Comparison of ENCODE assay signal across 10 mouse cellular contexts in the genomic region with DNA sequence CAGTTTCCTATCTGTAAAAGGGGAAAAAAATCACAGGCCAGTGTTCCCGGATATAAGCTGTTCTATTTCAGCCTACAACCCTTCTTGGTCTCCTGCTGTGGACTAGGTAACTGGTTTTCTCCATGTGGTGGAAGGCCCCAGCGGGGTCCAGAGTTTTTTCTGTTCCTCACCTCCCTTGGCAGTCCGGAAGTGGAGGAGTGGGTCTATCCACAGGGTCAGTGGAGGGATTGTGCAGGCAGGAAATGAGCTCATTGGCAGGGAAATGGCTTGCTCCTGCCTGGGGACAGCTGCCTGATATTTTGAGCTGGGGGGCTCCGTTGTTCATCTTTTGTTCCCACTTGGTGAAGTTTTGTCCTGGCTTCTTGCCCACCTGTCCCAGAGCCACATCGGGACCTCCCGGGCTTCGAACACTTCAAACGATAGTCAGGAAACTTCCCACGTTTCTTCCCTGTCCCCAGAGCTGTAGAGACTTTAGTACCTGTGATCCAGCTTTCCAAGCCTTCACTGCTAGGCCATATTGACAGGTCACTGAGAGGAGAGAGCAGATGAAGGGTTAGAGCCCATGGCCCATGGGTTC. TPM values are rescaled to one million over a fixed set of nuclear protein-coding genes. Genes with fewer than 3 reads are reported as not detected.
DNase-seq lines count a peak whose midpoint lies in the region; ATAC-seq and TF ChIP-seq lines count a peak whose summit lies in the region.
"Had no signal": no experiment of that assay in that cellular context is flagged by ENCODE, and none has a peak within 500 bp of the region (broad histone marks: within the 10 kb centered on the region; RNA-seq: fewer than 3 reads in every experiment).

No protein-coding gene starts in this region.

- no peaks in the 10 kb centered on the region for H3K27me3 ChIP-seq in hindbrain, postnatal 0 days (ENCODE audit: insufficient read depth, low read length)
- peaks cover 67% of the 10 kb centered on the region for H3K27me3 ChIP-seq in stomach, embryonic 16.5 days (ENCODE audit: control insufficient read depth, insufficient read depth, low read length)

- H3K9me3 ChIP-seq in hindbrain, postnatal 0 days (ENCODE audit: low read length), result no peaks in the 10 kb centered on the region
- H3K9me3 ChIP-seq in stomach, embryonic 16.5 days (replicated peaks; ENCODE audit: control insufficient read depth, low read length), result no peaks in the 10 kb centered on the region

- peak overlapping the region; percentile 93 for H3K27ac ChIP-seq in hindbrain, postnatal 0 days
- no peak overlapping the region for H3K27ac ChIP-seq in stomach, embryonic 16.5 days (ENCODE audit: low read length)

- ATAC-seq in hindbrain, postnatal 0 days, result no peak
- no peak for ATAC-seq in stomach, embryonic 16.5 days (ENCODE audit: insufficient read depth, low FRiP score)

- DNase-seq in cerebellum, adult 18-20 months, result peak; percentile 26 to 37
- DNase-seq in cerebellum, postnatal 25 days, result no peak
- DNase-seq in retina, embryonic 14.5 days (ENCODE audit: low spot score), result peak; percentile 18
- DNase-seq in retina, postnatal 1 day, result no peak
- DNase-seq in hindbrain, postnatal 0 days (ENCODE audit: low spot score), result no peak
- no peak for DNase-seq in adrenal gland, adult 2 months
- DNase-seq in spleen, adult 12 weeks (ENCODE audit: low spot score), result no peak
- DNase-seq: adrenal gland, adult 8-10 months; lung, adult 2 months had no signal

- no peak for TF ChIP-seq CTCF in hindbrain, postnatal 0 days (IDR thresholded peaks at IDR 0.05; ENCODE audit: low read depth)

- WGBS in hindbrain, postnatal 0 days, result 33% methylated on average over 9 of the region's 9 CpGs
- WGBS in stomach, embryonic 16.5 days, result 37% methylated on average over 9 of the region's 9 CpGs

- H3K4me3 ChIP-seq in hindbrain, postnatal 0 days (ENCODE audit: low read length), result peak overlapping the region; percentile 76
- H3K4me3 ChIP-seq in stomach, embryonic 16.5 days (replicated peaks; ENCODE audit: low read length), result no peak overlapping the region; the same call in 1 of the 2 replicates

- peaks cover 17% of the 10 kb centered on the region for H3K4me1 ChIP-seq in hindbrain, postnatal 0 days (ENCODE audit: insufficient read depth, low read length)
- H3K4me1 ChIP-seq in stomach, embryonic 16.5 days (ENCODE audit: control insufficient read depth, insufficient read depth, low read length), result peaks cover 14% of the 10 kb centered on the region

- peak overlapping the region; percentile 66 for H3K4me2 ChIP-seq in hindbrain, postnatal 0 days (ENCODE audit: low read depth, low read length)
- H3K4me2 ChIP-seq in stomach, embryonic 16.5 days (ENCODE audit: low read depth, low read length), result peak overlapping the region; percentile 77; the same call in 1 of the 2 replicates

- peak overlapping the region; percentile 82 for H3K9ac ChIP-seq in hindbrain, postnatal 0 days (replicated peaks; ENCODE audit: low read length)
- H3K9ac ChIP-seq in stomach, embryonic 16.5 days (ENCODE audit: low read length), result no peak overlapping the region

- H3K36me3 ChIP-seq in hindbrain, postnatal 0 days (ENCODE audit: insufficient read depth, low read length), result no peaks in the 10 kb centered on the region
- H3K36me3 ChIP-seq in stomach, embryonic 16.5 days (ENCODE audit: control insufficient read depth, insufficient read depth, low read length), result no peaks in the 10 kb centered on the region

RNA-seq across cellular contexts. Expression of a gene that starts 3.0 kb away (rescaled TPM):
- total RNA-seq in hindbrain, postnatal 0 days (2014; rRNA removed), result 1,015 and 1,414 TPM in 2 replicates
- polyA plus RNA-seq in hindbrain, postnatal 0 days (2015; fragmentation: Nextera tagmentation; extraction: Ambion mirVana), result 607 and 697 TPM in 2 replicates
- 23.8 and 24.0 TPM in 2 replicates for polyA plus RNA-seq in stomach, embryonic 16.5 days (2015; fragmentation: Nextera tagmentation; extraction: Ambion mirVana)
- 1 to 10 TPM; 7.2 to 9.7 TPM for total RNA-seq in adrenal gland, adult 2 months (2021)
- 8.7 and 9.9 TPM in 2 replicates for polyA plus RNA-seq in adrenal gland, adult 2 months (2012; rRNA removed)

Comparison
In these comparisons a context has a peak if more than half of its experiments do, and no peak if none do; other contexts are left out.
1. DNase-seq: peak in cerebellum, adult 18-20 months (2 of 2) and retina, embryonic 14.5 days (single experiment); none in cerebellum, postnatal 25 days (0 of 2), retina, postnatal 1 day (single experiment), hindbrain, postnatal 0 days (single experiment), adrenal gland, adult 2 months (single experiment) and spleen, adult 12 weeks (single experiment).
2. RNA of a gene that starts 3.0 kb away (polyA plus RNA-seq): 607 to 697 TPM in hindbrain, postnatal 0 days; 23.8 to 24.0 TPM in stomach, embryonic 16.5 days and 8.7 to 9.9 TPM in adrenal gland, adult 2 months; every median in the first group is over 10 times any median in the second.